Mouse (Mus musculus) intestine, postnatal 0 days (tissue): ENCODE measurements around the gene Pdzd8. TPM values are rescaled to one million over a fixed set of nuclear protein-coding genes. Genes with fewer than 3 reads are reported as not detected.

Experiments
- ATAC-seq: fragments of 200-750 bp; cut with Nextera tagmentation; 2 replicates; pipeline ENCODE4 v1.8.0; 2017; ENCODE audit warnings: mild to moderate bottlenecking, moderate TSS enrichment, moderate library complexity
- H3K27ac ChIP-seq: fragments of 300-500 bp; sonication (generic); 2 replicates; pipeline ENCODE4 v1.5.1; 2014; ENCODE audit warnings: mild to moderate bottlenecking, low read depth, low read length, moderate library complexity
- H3K27me3 ChIP-seq: fragments of 300-500 bp; sonication (generic); replicated peaks from 2 replicates; pipeline ENCODE4 v1.6.1; 2014; ENCODE audit warnings: low read length, mixed read lengths; ENCODE audit not compliant: control insufficient read depth, insufficient read depth
- H3K36me3 ChIP-seq: fragments of 300-500 bp; sonication (generic); 2 replicates; pipeline ENCODE4 v1.6.1; 2014; ENCODE audit warnings: mild to moderate bottlenecking, moderate library complexity; ENCODE audit not compliant: control insufficient read depth, insufficient read depth
- H3K4me1 ChIP-seq: fragments of 300-500 bp; sonication (generic); replicated peaks from 2 replicates; pipeline ENCODE4 v1.6.1; 2014; ENCODE audit warnings: antibody characterized with exemption, low read length, mixed read lengths; ENCODE audit not compliant: control insufficient read depth, insufficient read depth
- H3K4me2 ChIP-seq: fragments of 300-500 bp; sonication (generic); replicated peaks from 2 replicates; pipeline ENCODE4 v1.6.1; 2014; ENCODE audit warnings: low read depth, mild to moderate bottlenecking, moderate library complexity
- H3K4me3 ChIP-seq: fragments of 300-500 bp; sonication (generic); 2 replicates; pipeline ENCODE4 v1.5.1; 2014; ENCODE audit warnings: low read depth, low read length
- H3K9ac ChIP-seq: fragments of 300-500 bp; sonication (generic); 2 replicates; pipeline ENCODE4 v1.6.1; 2014; ENCODE audit warnings: mild to moderate bottlenecking, low read depth, low read length
- H3K9me3 ChIP-seq: fragments of 300-500 bp; sonication (generic); 2 replicates; pipeline ENCODE4 v1.6.1; 2016; ENCODE audit warnings: mixed run types; ENCODE audit not compliant: control insufficient read depth
- CTCF ChIP-seq: sonication (generic); IDR thresholded peaks from 2 replicates; pipeline ENCODE4 v1.5.1; 2016; ENCODE audit warnings: low read depth, mild to moderate bottlenecking, control low read depth, antibody characterized with exemption, moderate library complexity
- WGBS: fragments of 180-500 bp; shearing (Covaris S2); extraction: QIAGEN DNeasy Blood & Tissue Kit; methylation state at CpG from one replicate; pipeline ENCODE4 v1.1.7; 2014; 5-methylcytosine and 5-hydroxymethylcytosine counted together
- polyA plus RNA-seq: library from polyadenylated mRNA; unstranded; fragments of >200 nt; fragmentation: Nextera tagmentation; extraction: Ambion mirVana; gene quantifications from 2 replicates; pipeline ENCODE4 v1.2.1, GENCODE M21; 2015

Gene Pdzd8
- polyA plus RNA-seq, 1 experiment from 2014 or later, result 6.1 TPM

- WGBS, result 74% methylated on average over 4 of the region's 4 CpGs
- Histone ChIP-seq H3K9me3 (no peaks in the 10 kb centered on the region), H3K4me2 (no peak overlapping the region), H3K36me3 (no peaks in the 10 kb centered on the region), H3K9ac (no peak overlapping the region), H3K27ac (no peak overlapping the region), H3K4me1 (no peaks in the 10 kb centered on the region), H3K27me3 (no peaks in the 10 kb centered on the region), H3K4me3 (no peak overlapping the region)
- ATAC-seq, result no peak
- no peak for TF ChIP-seq CTCF
Measured at GRCm38 (mm10) chr19:59357878-59358277, 12.3 kb upstream of the Pdzd8 start.

GRCm38 (mm10) chr19:59356843-59357595, 11.4 kb upstream of the Pdzd8 start:
- no peaks in the 10 kb centered on the region for H3K36me3 ChIP-seq
- H3K4me2 ChIP-seq, result no peak overlapping the region
- 71% methylated on average over 14 of the region's 14 CpGs for WGBS
- H3K4me1 ChIP-seq, result no peaks in the 10 kb centered on the region
- H3K9me3 ChIP-seq, result no peaks in the 10 kb centered on the region
- H3K27ac ChIP-seq, result no peak overlapping the region
- H3K9ac ChIP-seq, result no peak overlapping the region
- no peak overlapping the region for H3K4me3 ChIP-seq
- TF ChIP-seq CTCF, result no peak
- no peaks in the 10 kb centered on the region for H3K27me3 ChIP-seq
- no peak for ATAC-seq

GRCm38 (mm10) chr19:59356388-59356787, 10.8 kb upstream of the Pdzd8 start:
- H3K27ac ChIP-seq, result no peak overlapping the region
- H3K9me3 ChIP-seq, result no peaks in the 10 kb centered on the region
- H3K36me3 ChIP-seq, result no peaks in the 10 kb centered on the region
- H3K4me2 ChIP-seq, result no peak overlapping the region
- H3K4me3 ChIP-seq, result no peak overlapping the region
- WGBS, result 81% methylated on average over 3 of the region's 3 CpGs
- H3K27me3 ChIP-seq, result no peaks in the 10 kb centered on the region
- no peaks in the 10 kb centered on the region for H3K4me1 ChIP-seq
- TF ChIP-seq CTCF, result no peak
- H3K9ac ChIP-seq, result no peak overlapping the region
- no peak for ATAC-seq

- no peak overlapping the region for H3K4me3 ChIP-seq
- no peak for TF ChIP-seq CTCF
- no peak overlapping the region for H3K9ac ChIP-seq
- H3K4me1 ChIP-seq, result no peaks in the 10 kb centered on the region
- no peak overlapping the region for H3K27ac ChIP-seq
- WGBS, result 39% methylated on average over 2 of the region's 2 CpGs
- H3K36me3 ChIP-seq, result no peaks in the 10 kb centered on the region
- no peaks in the 10 kb centered on the region for H3K9me3 ChIP-seq
- H3K27me3 ChIP-seq, result no peaks in the 10 kb centered on the region
- H3K4me2 ChIP-seq, result no peak overlapping the region
- ATAC-seq, result no peak
Measured at GRCm38 (mm10) chr19:59354906-59355305, 9.3 kb upstream of the Pdzd8 start.

GRCm38 (mm10) chr19:59352760-59353159, 7.2 kb upstream of the Pdzd8 start:
- Histone ChIP-seq H3K4me1 (no peaks in the 10 kb centered on the region), H3K27ac (no peak overlapping the region), H3K27me3 (no peaks in the 10 kb centered on the region), H3K9ac (no peak overlapping the region), H3K4me3 (no peak overlapping the region), H3K4me2 (no peak overlapping the region), H3K9me3 (no peaks in the 10 kb centered on the region), H3K36me3 (no peaks in the 10 kb centered on the region)
- ATAC-seq, result no peak
- 65% methylated on average over 3 of the region's 3 CpGs for WGBS
- no peak for TF ChIP-seq CTCF

GRCm38 (mm10) chr19:59351151-59351889, 5.7 kb upstream of the Pdzd8 start:
- H3K4me3 ChIP-seq, result no peak overlapping the region
- H3K9ac ChIP-seq, result no peak overlapping the region
- no peaks in the 10 kb centered on the region for H3K9me3 ChIP-seq
- ATAC-seq, result no peak
- no peak overlapping the region for H3K4me2 ChIP-seq
- H3K4me1 ChIP-seq, result 0 out of 2 replicates have a peak, but pooled peaks cover 2% of the 10 kb centered on the region
- WGBS, result 50% methylated on average over 15 of the region's 15 CpGs
- H3K27ac ChIP-seq, result no peak overlapping the region
- TF ChIP-seq CTCF, result no peak
- H3K27me3 ChIP-seq, result no peaks in the 10 kb centered on the region
- no peaks in the 10 kb centered on the region for H3K36me3 ChIP-seq
